Mouse (Mus musculus) kidney, postnatal 0 days (tissue): ENCODE results near the gene Meis1. TPM values are rescaled to one million over a fixed set of nuclear protein-coding genes. Genes with fewer than 3 reads are reported as not detected.
A peak's percentile ranks its signal among the peaks of the same experiment; 100 is the strongest.

Source experiments
- ATAC-seq: fragments of 200-750 bp; cut with Nextera tagmentation; replicated peaks from 2 replicates; pipeline ENCODE4 v1.8.0; 2017; ENCODE audit warnings: low read depth, moderate number of reproducible peaks, moderate TSS enrichment, moderate library complexity; ENCODE audit not compliant: low FRiP score
- DNase-seq: peaks from one replicate; pipeline ENCODE4 v3.0.0-alpha.2; 2016; ENCODE audit warnings: low spot score
- H3K27ac ChIP-seq: fragments of 300-500 bp; sonication (generic); 2 replicates; pipeline ENCODE4 v1.5.1; 2014; ENCODE audit warnings: mild to moderate bottlenecking
- H3K27me3 ChIP-seq: fragments of 300-500 bp; sonication (generic); 2 replicates; pipeline ENCODE4 v1.6.1; 2014; ENCODE audit warnings: low read length, mixed read lengths; ENCODE audit not compliant: insufficient read depth
- H3K36me3 ChIP-seq: fragments of 300-500 bp; sonication (generic); 2 replicates; pipeline ENCODE4 v1.6.1; 2014; ENCODE audit warnings: low read length, mixed read lengths; ENCODE audit not compliant: insufficient read depth
- H3K4me1 ChIP-seq: fragments of 300-500 bp; sonication (generic); replicated peaks from 2 replicates; pipeline ENCODE4 v1.6.1; 2014; ENCODE audit warnings: antibody characterized with exemption, low read length, mixed read lengths; ENCODE audit not compliant: insufficient read depth
- H3K4me2 ChIP-seq: fragments of 300-500 bp; sonication (generic); 2 replicates; pipeline ENCODE4 v1.6.1; 2014; ENCODE audit warnings: mild to moderate bottlenecking, low read length, moderate library complexity, mixed read lengths
- H3K4me3 ChIP-seq: fragments of 300-500 bp; sonication (generic); replicated peaks from 2 replicates; pipeline ENCODE4 v1.5.1; 2014; ENCODE audit warnings: low read depth, low read length
- H3K9ac ChIP-seq: fragments of 300-500 bp; sonication (generic); 2 replicates; pipeline ENCODE4 v1.6.1; 2014; ENCODE audit warnings: low read depth, low read length
- H3K9me3 ChIP-seq: fragments of 300-500 bp; sonication (generic); replicated peaks from 2 replicates; pipeline ENCODE4 v1.6.1; 2016; ENCODE audit warnings: low read length, inconsistent platforms, mixed read lengths
- CTCF ChIP-seq: IDR thresholded peaks from 2 replicates; pipeline ENCODE4 v1.5.1; 2016; ENCODE audit warnings: antibody characterized with exemption, low read depth, mild to moderate bottlenecking, moderate library complexity
- WGBS: fragments of 180-500 bp; shearing (Covaris S2); extraction: QIAGEN DNeasy Blood & Tissue Kit; methylation state at CpG from one replicate; pipeline ENCODE4 v1.1.7; 2014; 5-methylcytosine and 5-hydroxymethylcytosine counted together
- polyA plus RNA-seq: library from polyadenylated mRNA; unstranded; fragments of >200 nt; fragmentation: Nextera tagmentation; extraction: Ambion mirVana; gene quantifications from 2 replicates; pipeline ENCODE4 v1.2.1, GENCODE M21; 2015

Gene Meis1
- polyA plus RNA-seq, 1 experiment from 2014 or later, result 59.0 TPM

GRCm38 (mm10) chr11:18905431-18905830 is 113.4 kb downstream of the Meis1 start:
- no peak overlapping the region for H3K4me3 ChIP-seq
- no peak for ATAC-seq
- 69% methylated on average over 1 of the region's 1 CpGs for WGBS

DNA sequence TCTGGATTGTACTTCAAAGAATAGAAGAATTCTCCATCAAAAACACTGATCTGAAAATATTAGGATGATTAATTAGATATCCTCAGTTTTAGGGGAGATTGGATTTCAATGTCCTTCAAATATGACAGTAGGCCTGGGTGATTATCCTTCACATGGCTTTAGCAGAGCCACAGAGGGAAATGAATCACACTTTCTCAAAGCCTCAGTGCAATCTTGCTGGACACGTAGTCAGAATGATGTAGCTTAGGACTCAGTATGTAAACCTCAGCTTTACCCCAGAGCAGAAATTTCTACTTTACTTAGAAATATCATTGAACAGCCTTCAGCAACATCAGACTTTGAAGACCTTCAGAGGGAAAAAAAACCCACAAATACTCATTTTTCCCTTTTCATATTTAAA is 113.9 kb downstream of the Meis1 start:
- H3K27ac ChIP-seq, result no peak overlapping the region
- H3K36me3 ChIP-seq, result no peaks in the 10 kb centered on the region
- H3K4me3 ChIP-seq, result no peak overlapping the region
- DNase-seq (no peak), ATAC-seq (no peak)
- WGBS, result 97% methylated on average over 1 of the region's 1 CpGs
- H3K4me1 ChIP-seq, result no peaks in the 10 kb centered on the region
- no peaks in the 10 kb centered on the region for H3K9me3 ChIP-seq
- H3K4me2 ChIP-seq, result no peak overlapping the region
- TF ChIP-seq CTCF, result no peak
- no peaks in the 10 kb centered on the region for H3K27me3 ChIP-seq
- no peak overlapping the region for H3K9ac ChIP-seq

More at GRCm38 (mm10) chr11:18905431-18905830, 113.4 kb downstream of the Meis1 start:
- Histone ChIP-seq H3K27ac (no peak overlapping the region), H3K36me3 (no peaks in the 10 kb centered on the region), H3K9ac (no peak overlapping the region), H3K4me1 (no peaks in the 10 kb centered on the region), H3K9me3 (no peaks in the 10 kb centered on the region), H3K27me3 (no peaks in the 10 kb centered on the region), H3K4me2 (no peak overlapping the region)
- DNase-seq, result no peak
- no peak for TF ChIP-seq CTCF

GRCm38 (mm10) chr11:18904285-18904684 is 114.5 kb downstream of the Meis1 start:
- WGBS, result 85% methylated on average over 5 of the region's 5 CpGs
- TF ChIP-seq CTCF, result no peak
- no peak for DNase-seq
- ATAC-seq, result no peak
- H3K4me2 ChIP-seq, result no peak overlapping the region
- H3K4me3 ChIP-seq, result no peak overlapping the region
- no peaks in the 10 kb centered on the region for H3K9me3 ChIP-seq
- H3K27me3 ChIP-seq, result no peaks in the 10 kb centered on the region
- H3K27ac ChIP-seq, result no peak overlapping the region
- no peaks in the 10 kb centered on the region for H3K36me3 ChIP-seq
- 0 out of 2 replicates have a peak, but pooled peaks cover 2% of the 10 kb centered on the region for H3K4me1 ChIP-seq
- no peak overlapping the region for H3K9ac ChIP-seq

DNA sequence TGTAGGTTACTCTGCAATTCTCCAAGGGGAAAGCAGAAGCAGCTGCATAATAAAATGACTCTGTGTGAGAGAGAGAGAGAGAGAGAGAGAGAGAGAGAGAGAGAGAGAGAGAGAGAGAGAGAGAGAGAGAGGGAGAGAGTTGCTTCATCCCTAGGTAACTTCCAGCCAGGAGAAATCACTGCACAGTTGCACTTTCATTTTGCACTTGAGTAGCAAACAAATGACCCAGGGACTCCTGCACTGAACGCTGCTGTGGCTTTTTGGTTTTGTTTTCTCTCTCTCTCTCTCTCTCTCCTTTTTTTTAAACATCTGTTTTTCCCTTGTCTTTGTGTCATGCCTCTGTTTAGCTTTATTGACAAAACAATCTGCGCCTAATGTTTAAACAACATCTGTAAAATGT is 118.3 kb downstream of the Meis1 start:
- Histone ChIP-seq H3K4me3 (no peak overlapping the region), H3K36me3 (no peaks in the 10 kb centered on the region), H3K9ac (no peak overlapping the region), H3K9me3 (no peaks in the 10 kb centered on the region), H3K4me2 (no peak overlapping the region), H3K27me3 (no peaks in the 10 kb centered on the region), H3K27ac (no peak overlapping the region), H3K4me1 (0 out of 2 replicates have a peak, but pooled peaks cover 4% of the 10 kb centered on the region)
- DNase-seq, result no peak
- ATAC-seq, result no peak
- 46% methylated on average over 2 of the region's 2 CpGs for WGBS
- no peak for TF ChIP-seq CTCF

DNA sequence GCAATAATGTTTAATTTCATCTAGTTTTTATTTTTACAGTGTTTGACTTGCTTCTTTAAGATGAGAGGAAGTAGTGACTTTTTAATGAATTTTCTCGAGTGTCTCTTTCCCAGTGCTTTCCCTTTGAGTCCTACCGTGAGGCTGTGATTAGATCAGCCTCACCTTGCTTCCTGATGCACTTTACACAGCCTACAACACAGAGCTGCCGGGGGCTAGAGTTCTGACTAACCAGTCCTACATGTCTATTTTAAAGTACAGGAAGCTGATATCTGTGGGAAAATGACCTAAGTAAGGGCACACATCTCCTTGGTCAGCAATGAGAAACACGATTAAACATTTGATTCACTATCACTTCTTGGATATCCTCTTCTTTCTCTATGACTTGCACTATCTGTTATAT is 119.9 kb downstream of the Meis1 start:
- H3K27me3 ChIP-seq, result no peaks in the 10 kb centered on the region
- H3K4me2 ChIP-seq, result no peak overlapping the region
- ATAC-seq (no peak), DNase-seq (no peak)
- no peaks in the 10 kb centered on the region for H3K9me3 ChIP-seq
- TF ChIP-seq CTCF, result no peak
- H3K4me3 ChIP-seq, result no peak overlapping the region
- 34% methylated on average over 4 of the region's 4 CpGs for WGBS
- H3K27ac ChIP-seq, result no peak overlapping the region
- no peaks in the 10 kb centered on the region for H3K36me3 ChIP-seq
- H3K4me1 ChIP-seq, result 0 out of 2 replicates have a peak, but pooled peaks cover 4% of the 10 kb centered on the region
- H3K9ac ChIP-seq, result no peak overlapping the region

GRCm38 (mm10) chr11:18897921-18898646 is 120.7 kb downstream of the Meis1 start:
- H3K9me3 ChIP-seq, result no peaks in the 10 kb centered on the region
- no peak overlapping the region for H3K4me2 ChIP-seq
- no peak overlapping the region for H3K27ac ChIP-seq
- WGBS, result 21% methylated on average over 7 of the region's 7 CpGs
- no peak overlapping the region for H3K4me3 ChIP-seq
- H3K9ac ChIP-seq, result no peak overlapping the region
- H3K4me1 ChIP-seq, result 0 out of 2 replicates have a peak, but pooled peaks cover 4% of the 10 kb centered on the region
- no peaks in the 10 kb centered on the region for H3K36me3 ChIP-seq
- ATAC-seq, result no peak
- H3K27me3 ChIP-seq, result no peaks in the 10 kb centered on the region
- no peak for TF ChIP-seq CTCF
- DNase-seq, result peak; percentile 54
